Mouse (Mus musculus) forebrain, embryonic 13.5 days (tissue): Measurements from ENCODE around the gene Med13l. TPM values are rescaled to one million over a fixed set of nuclear protein-coding genes. Genes with fewer than 3 reads are reported as not detected.

Experiments
- ATAC-seq: fragments of 200-750 bp; cut with Nextera tagmentation; 2 replicates; pipeline ENCODE4 v1.8.0; 2017
- H3K27ac ChIP-seq: fragments of 300-500 bp; sonication (generic); 2 replicates; pipeline ENCODE4 v1.5.1; 2015; ENCODE audit warnings: inconsistent platforms, mild to moderate bottlenecking, moderate library complexity
- H3K27me3 ChIP-seq: fragments of 300-500 bp; sonication (generic); 2 replicates; pipeline ENCODE4 v1.6.1; 2015; ENCODE audit warnings: mild to moderate bottlenecking, inconsistent platforms
- H3K36me3 ChIP-seq: fragments of 300-500 bp; sonication (generic); 2 replicates; pipeline ENCODE4 v1.6.1; 2015; ENCODE audit warnings: mild to moderate bottlenecking, inconsistent platforms; ENCODE audit not compliant: poor library complexity, severe bottlenecking
- H3K4me1 ChIP-seq: fragments of 300-500 bp; sonication (generic); 2 replicates; pipeline ENCODE4 v1.6.1; 2015; ENCODE audit warnings: inconsistent platforms
- H3K4me2 ChIP-seq: fragments of 300-500 bp; sonication (generic); 2 replicates; pipeline ENCODE4 v1.6.1; 2015; ENCODE audit warnings: inconsistent platforms, mild to moderate bottlenecking, moderate library complexity
- H3K4me3 ChIP-seq: fragments of 300-500 bp; sonication (generic); 2 replicates; pipeline ENCODE4 v1.5.1; 2015; ENCODE audit warnings: mild to moderate bottlenecking, inconsistent platforms
- H3K9ac ChIP-seq: fragments of 300-500 bp; sonication (generic); 2 replicates; pipeline ENCODE4 v1.6.1; 2015; ENCODE audit warnings: mild to moderate bottlenecking, inconsistent platforms
- H3K9me3 ChIP-seq: fragments of 300-500 bp; sonication (generic); replicated peaks from 2 replicates; pipeline ENCODE4 v1.6.1; 2016; ENCODE audit warnings: inconsistent platforms
- WGBS: fragments of 180-500 bp; shearing (Covaris S2); methylation state at CpG from one replicate; pipeline ENCODE4 v1.1.7; 2015; 5-methylcytosine and 5-hydroxymethylcytosine counted together
- polyA plus RNA-seq: library from polyadenylated mRNA; unstranded; fragments of >200 nt; fragmentation: Nextera tagmentation; extraction: Ambion mirVana; gene quantifications from 2 replicates; pipeline ENCODE4 v1.2.1, GENCODE M21; 2015

The Med13l gene
- polyA plus RNA-seq, 1 experiment from 2014 or later: 17.8 TPM

- H3K4me1 ChIP-seq: peaks cover 50% of the 10 kb centered on the region
- H3K4me2 ChIP-seq: no peak overlapping the region; the same call in 1 of the 2 replicates
- no peaks in the 10 kb centered on the region for H3K27me3 ChIP-seq
- ATAC-seq: no peak
- peak overlapping the region; percentile 37 for H3K9ac ChIP-seq
- H3K4me3 ChIP-seq: no peak overlapping the region
- H3K27ac ChIP-seq: peak overlapping the region; percentile 51
- H3K9me3 ChIP-seq: no peaks in the 10 kb centered on the region
- 38% methylated on average over 14 of the region's 14 CpGs for WGBS
- H3K36me3 ChIP-seq: peaks cover 3% of the 10 kb centered on the region; the same call in 1 of the 2 replicates
Observed at GRCm38 (mm10) chr5:118716295-118717271, 156.1 kb downstream of the Med13l start.

GRCm38 (mm10) chr5:118717456-118717855 lies 157.0 kb downstream of the Med13l start:
- Histone ChIP-seq H3K36me3 (peaks cover 11% of the 10 kb centered on the region; the same call in 1 of the 2 replicates), H3K9me3 (no peaks in the 10 kb centered on the region), H3K27me3 (no peaks in the 10 kb centered on the region), H3K27ac (no peak overlapping the region), H3K4me3 (no peak overlapping the region), H3K4me1 (peaks cover 41% of the 10 kb centered on the region), H3K4me2 (no peak overlapping the region), H3K9ac (no peak overlapping the region)
- 64% methylated on average over 10 of the region's 10 CpGs for WGBS
- no peak for ATAC-seq

GRCm38 (mm10) chr5:118718070-118718469 lies 157.6 kb downstream of the Med13l start:
- no peak for ATAC-seq
- peaks cover 12% of the 10 kb centered on the region; the same call in 1 of the 2 replicates for H3K36me3 ChIP-seq

GRCm38 (mm10) chr5:118721416-118721815 lies 160.9 kb downstream of the Med13l start:
- Histone ChIP-seq H3K27ac (0 out of 2 replicates have a peak overlapping the region, but pooled peaks have one; percentile 3), H3K9me3 (no peaks in the 10 kb centered on the region), H3K27me3 (no peaks in the 10 kb centered on the region), H3K9ac (no peak overlapping the region), H3K4me1 (peaks cover 22% of the 10 kb centered on the region), H3K4me2 (no peak overlapping the region), H3K36me3 (peaks cover 36% of the 10 kb centered on the region), H3K4me3 (no peak overlapping the region)
- ATAC-seq: no peak
- WGBS: 83% methylated on average over 12 of the region's 12 CpGs

More at GRCm38 (mm10) chr5:118718070-118718469, 157.6 kb downstream of the Med13l start:
- no peak overlapping the region for H3K27ac ChIP-seq
- H3K9me3 ChIP-seq: no peaks in the 10 kb centered on the region
- no peak overlapping the region for H3K4me3 ChIP-seq
- 80% methylated on average over 6 of the region's 6 CpGs for WGBS
- no peak overlapping the region for H3K9ac ChIP-seq
- H3K4me1 ChIP-seq: peaks cover 37% of the 10 kb centered on the region
- no peak overlapping the region for H3K4me2 ChIP-seq
- no peaks in the 10 kb centered on the region for H3K27me3 ChIP-seq

- no peak overlapping the region for H3K4me3 ChIP-seq
- no peak overlapping the region for H3K4me2 ChIP-seq
- no peaks in the 10 kb centered on the region for H3K9me3 ChIP-seq
- peaks cover 41% of the 10 kb centered on the region for H3K36me3 ChIP-seq
- 89% methylated on average over 5 of the region's 5 CpGs for WGBS
- H3K27me3 ChIP-seq: no peaks in the 10 kb centered on the region
- no peak overlapping the region for H3K9ac ChIP-seq
- ATAC-seq: no peak
- peaks cover 17% of the 10 kb centered on the region for H3K4me1 ChIP-seq
- peak overlapping the region; percentile 3; the same call in 1 of the 2 replicates for H3K27ac ChIP-seq
Observed at GRCm38 (mm10) chr5:118721848-118722247, 161.4 kb downstream of the Med13l start.

GRCm38 (mm10) chr5:118722456-118722855 lies 162.0 kb downstream of the Med13l start:
- H3K27me3 ChIP-seq: no peaks in the 10 kb centered on the region
- 73% methylated on average over 3 of the region's 3 CpGs for WGBS
- H3K36me3 ChIP-seq: peaks cover 46% of the 10 kb centered on the region

GRCm38 (mm10) chr5:118725425-118725824 lies 164.9 kb downstream of the Med13l start:
- Histone ChIP-seq H3K36me3 (peaks cover 75% of the 10 kb centered on the region), H3K4me3 (no peak overlapping the region), H3K27me3 (no peaks in the 10 kb centered on the region), H3K9ac (no peak overlapping the region), H3K4me1 (peaks cover 3% of the 10 kb centered on the region; the same call in 1 of the 2 replicates), H3K4me2 (no peak overlapping the region), H3K9me3 (no peaks in the 10 kb centered on the region), H3K27ac (no peak overlapping the region)
- no peak for ATAC-seq
- whole genome bisulfite sequencing: 65% methylated on average over 6 of the region's 6 CpGs

More at GRCm38 (mm10) chr5:118722456-118722855, 162.0 kb downstream of the Med13l start:
- H3K27ac ChIP-seq: no peak overlapping the region
- H3K4me2 ChIP-seq: no peak overlapping the region
- H3K9ac ChIP-seq: no peak overlapping the region
- no peaks in the 10 kb centered on the region for H3K9me3 ChIP-seq
- H3K4me3 ChIP-seq: no peak overlapping the region
- peaks cover 12% of the 10 kb centered on the region for H3K4me1 ChIP-seq
- no peak for ATAC-seq

- Histone ChIP-seq H3K36me3 (peaks cover 81% of the 10 kb centered on the region), H3K4me1 (peaks cover 3% of the 10 kb centered on the region; the same call in 1 of the 2 replicates), H3K27ac (no peak overlapping the region), H3K4me3 (no peak overlapping the region), H3K9me3 (no peaks in the 10 kb centered on the region), H3K4me2 (no peak overlapping the region), H3K9ac (no peak overlapping the region), H3K27me3 (no peaks in the 10 kb centered on the region)
- no peak for ATAC-seq
- WGBS: 86% methylated on average over 10 of the region's 10 CpGs
Observed at GRCm38 (mm10) chr5:118725886-118726505, 165.5 kb downstream of the Med13l start.

- Histone ChIP-seq H3K4me3 (no peak overlapping the region), H3K4me2 (no peak overlapping the region), H3K9ac (no peak overlapping the region), H3K27me3 (no peaks in the 10 kb centered on the region), H3K27ac (no peak overlapping the region), H3K9me3 (no peaks in the 10 kb centered on the region), H3K4me1 (peaks cover 7% of the 10 kb centered on the region; the same call in 1 of the 2 replicates), H3K36me3 (peaks cover 81% of the 10 kb centered on the region)
- ATAC-seq: no peak
- 94% methylated on average over 16 of the region's 16 CpGs for WGBS
Observed at GRCm38 (mm10) chr5:118727336-118727735, 166.9 kb downstream of the Med13l start.

GRCm38 (mm10) chr5:118732221-118732620 lies 171.7 kb downstream of the Med13l start:
- Histone ChIP-seq H3K36me3 (peaks cover 79% of the 10 kb centered on the region), H3K9me3 (no peaks in the 10 kb centered on the region), H3K27ac (no peak overlapping the region; the same call in 1 of the 2 replicates), H3K4me3 (no peak overlapping the region), H3K27me3 (no peaks in the 10 kb centered on the region), H3K9ac (no peak overlapping the region), H3K4me1 (peaks cover 4% of the 10 kb centered on the region; the same call in 1 of the 2 replicates), H3K4me2 (no peak overlapping the region)
- WGBS: 48% methylated on average over 3 of the region's 3 CpGs
- ATAC-seq: no peak

GRCm38 (mm10) chr5:118732651-118733050 lies 172.2 kb downstream of the Med13l start:
- no peak overlapping the region for H3K9ac ChIP-seq
- no peaks in the 10 kb centered on the region for H3K27me3 ChIP-seq
- H3K36me3 ChIP-seq: peaks cover 75% of the 10 kb centered on the region
- WGBS: 87% methylated on average over 8 of the region's 8 CpGs
- no peak overlapping the region; the same call in 1 of the 2 replicates for H3K27ac ChIP-seq
- ATAC-seq: no peak
- H3K4me1 ChIP-seq: peaks cover 4% of the 10 kb centered on the region; the same call in 1 of the 2 replicates
- H3K9me3 ChIP-seq: no peaks in the 10 kb centered on the region
- no peak overlapping the region for H3K4me2 ChIP-seq
- H3K4me3 ChIP-seq: no peak overlapping the region

GRCm38 (mm10) chr5:118733566-118733965 lies 173.1 kb downstream of the Med13l start:
- WGBS: 88% methylated on average over 4 of the region's 4 CpGs
- no peaks in the 10 kb centered on the region for H3K9me3 ChIP-seq
- peaks cover 75% of the 10 kb centered on the region for H3K36me3 ChIP-seq
- no peak for ATAC-seq
- no peak overlapping the region for H3K27ac ChIP-seq
- H3K4me3 ChIP-seq: no peak overlapping the region
- H3K9ac ChIP-seq: no peak overlapping the region
- H3K4me1 ChIP-seq: peaks cover 4% of the 10 kb centered on the region; the same call in 1 of the 2 replicates
- no peak overlapping the region for H3K4me2 ChIP-seq
- H3K27me3 ChIP-seq: no peaks in the 10 kb centered on the region
